Mouse (Mus musculus): Measurements from ENCODE around the gene Pitx3.
"Not testable (repeated sequence)": the region's sequence is repeated elsewhere in the genome, so short reads cannot be mapped to it uniquely, and the experiment has no call there.

The Pitx3 gene

DNA sequence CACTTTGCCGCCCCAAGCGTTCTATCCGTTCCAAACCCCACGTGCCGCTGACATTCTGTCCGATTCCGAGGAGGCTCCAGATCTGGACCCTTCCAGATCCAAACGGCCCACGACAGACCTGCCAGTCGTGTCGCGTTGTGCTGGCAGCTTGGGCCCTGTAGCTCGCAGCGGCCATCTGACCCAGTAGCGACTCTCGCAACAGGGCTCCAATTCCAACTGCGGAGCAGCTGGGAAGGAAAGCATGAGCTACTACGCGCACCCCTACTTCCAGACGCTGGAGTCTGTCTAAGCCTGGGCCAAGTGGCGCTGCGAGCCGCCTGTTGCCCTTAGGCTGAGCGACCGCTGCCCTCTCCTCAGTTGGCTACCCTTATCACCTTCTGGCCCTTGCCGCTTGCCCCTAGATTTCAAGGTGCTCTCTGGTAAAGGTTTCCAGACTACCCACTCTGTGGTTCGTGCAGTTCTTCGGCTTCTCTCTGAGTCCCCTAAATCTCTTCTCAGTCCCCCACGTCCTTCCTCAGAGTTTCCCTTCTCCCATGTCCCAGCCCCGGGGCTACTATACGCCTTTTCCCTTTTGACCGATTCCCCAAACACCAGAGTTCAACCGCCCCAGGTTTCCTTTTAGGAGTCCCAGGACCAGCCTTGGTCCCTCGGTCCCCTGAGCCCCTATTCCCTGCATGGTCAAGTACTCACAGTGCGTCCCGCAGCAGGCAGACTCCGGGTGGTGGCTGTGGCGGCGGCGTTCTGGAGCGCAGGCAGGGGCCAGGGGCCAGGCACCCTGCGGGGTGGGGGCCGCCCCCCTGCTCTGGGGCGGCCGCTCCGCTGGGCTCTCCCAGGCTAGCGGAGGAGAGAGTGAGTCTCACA, at the start of gene Pitx3:
Gene Pitx3, minus strand, starts transcription at position 816 of the 861 bp plus-strand sequence.
- no peak for DNase-seq (ENCODE audit: low spot score)

DNA sequence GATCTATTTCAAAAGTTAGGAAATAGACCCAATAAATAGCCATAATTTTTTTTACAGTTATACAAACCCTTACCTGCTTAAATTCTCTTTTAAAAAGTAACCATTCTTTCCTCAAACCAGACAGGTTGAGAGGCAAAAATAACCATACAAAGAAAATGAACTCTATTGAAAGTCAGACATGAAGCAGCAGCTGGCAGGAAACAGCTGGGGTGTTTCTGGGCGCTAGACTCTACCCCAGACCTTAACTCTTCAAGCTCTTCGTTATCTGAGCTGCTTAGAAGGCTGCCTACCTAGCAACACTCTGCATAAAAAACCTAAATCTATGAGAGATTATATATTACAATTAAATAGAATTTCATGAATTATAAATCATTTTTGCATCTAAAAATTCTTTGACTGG, 39.1 kb upstream of the Pitx3 start:
- DNase-seq (ENCODE audit: low spot score) = no peak

DNA sequence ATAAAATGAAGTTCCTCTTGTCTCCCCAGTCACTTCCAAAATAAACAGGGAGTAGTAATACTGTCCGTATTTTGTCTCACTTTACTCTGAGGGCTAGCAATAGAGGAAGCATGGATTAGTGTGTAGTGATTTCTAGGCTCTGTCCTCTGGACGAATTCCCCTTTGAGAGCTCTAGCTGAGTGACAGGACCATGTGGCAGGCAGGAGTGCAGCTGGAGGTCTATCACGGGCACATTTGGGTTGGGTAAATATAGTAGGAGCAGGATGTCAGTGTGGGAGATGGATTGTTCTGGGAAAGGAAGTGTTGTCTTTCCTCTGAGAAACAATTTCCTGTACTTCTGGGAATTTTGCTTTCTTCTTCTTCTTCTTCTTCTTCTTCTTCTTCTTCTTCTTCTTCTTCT, 38.5 kb upstream of the Pitx3 start:
- DNase-seq (ENCODE audit: low spot score) = no peak

DNA sequence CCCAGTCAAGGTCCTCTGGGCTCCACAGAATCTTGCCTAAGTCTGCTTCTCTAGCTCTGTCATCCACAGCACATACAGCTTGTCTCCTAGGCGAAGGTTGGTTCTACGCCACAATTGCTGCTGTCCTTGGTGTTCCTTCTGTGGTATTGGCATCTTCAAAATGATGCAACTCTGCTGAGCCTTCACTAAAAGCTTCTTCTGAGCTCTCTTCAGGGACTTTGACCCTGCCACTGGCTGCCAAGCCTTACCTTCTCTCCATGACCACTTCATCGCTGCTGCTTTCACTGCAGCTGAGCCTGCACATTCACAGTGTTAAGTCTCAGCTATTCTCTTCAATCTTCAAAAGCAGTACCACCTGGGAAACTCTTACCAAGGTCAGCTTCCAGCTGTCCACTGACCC, 34.1 kb upstream of the Pitx3 start:
- DNase-seq (ENCODE audit: low spot score) = no peak

DNA sequence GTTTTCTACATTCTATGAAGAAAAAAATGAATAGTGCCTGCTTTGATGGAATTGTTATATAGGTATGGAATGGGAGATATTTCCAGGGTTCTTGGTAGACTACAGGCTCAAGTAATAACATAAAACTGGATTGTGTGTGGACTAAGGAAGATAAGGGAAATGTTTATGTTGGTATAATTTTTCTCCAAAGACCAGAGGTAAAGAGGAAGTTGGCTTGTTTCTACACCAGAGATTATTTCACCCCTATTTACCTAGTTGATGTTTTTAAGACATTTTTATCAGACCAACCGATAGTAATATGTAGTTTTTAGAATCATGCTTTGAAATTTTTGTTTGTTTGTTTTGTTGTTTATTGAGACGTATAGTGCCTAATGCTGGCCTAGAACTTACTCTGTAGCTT, 32.1 kb upstream of the Pitx3 start:
- no peak for DNase-seq (ENCODE audit: low spot score)

DNA sequence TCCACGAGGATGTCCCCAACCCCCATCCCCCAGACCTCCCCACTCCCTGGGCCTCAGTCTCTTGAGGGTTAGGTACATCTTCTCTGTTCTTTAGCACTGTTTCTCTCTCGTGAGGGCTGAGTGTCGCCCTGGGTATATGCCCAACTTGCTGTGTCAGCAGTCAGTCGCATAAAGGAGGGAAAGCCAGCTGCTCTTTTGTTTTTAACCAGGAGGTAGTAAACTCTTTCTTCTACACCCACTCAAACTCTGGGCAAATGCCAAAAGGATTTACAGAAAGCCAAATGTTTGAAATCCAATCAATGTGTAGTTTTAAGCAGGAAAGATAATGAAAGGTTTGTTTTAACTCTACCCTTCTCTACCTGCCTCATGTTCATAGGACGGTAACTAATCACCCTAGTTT, 28.9 kb upstream of the Pitx3 start:
- DNase-seq (ENCODE audit: low spot score) = no peak

DNA sequence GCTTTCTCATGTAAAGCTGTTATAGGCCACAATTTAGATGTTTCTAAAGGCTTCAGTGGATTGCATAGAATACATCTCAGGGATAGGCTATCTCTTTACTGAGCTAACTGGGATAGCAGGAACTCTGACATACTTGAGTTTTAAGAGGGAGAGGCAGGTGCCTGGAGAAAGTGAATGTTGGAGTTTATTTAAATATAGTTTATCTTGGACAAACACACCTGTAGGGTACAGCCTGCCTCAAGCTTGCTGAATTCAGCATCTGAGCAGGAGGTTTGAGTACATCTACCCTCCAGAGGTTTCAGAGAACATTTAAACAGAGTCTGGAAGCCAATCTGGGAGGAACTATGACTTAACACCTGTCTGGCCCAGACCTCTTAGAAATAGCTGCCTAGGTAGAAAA, 27.0 kb upstream of the Pitx3 start:
- DNase-seq (ENCODE audit: low spot score) = no peak

DNA sequence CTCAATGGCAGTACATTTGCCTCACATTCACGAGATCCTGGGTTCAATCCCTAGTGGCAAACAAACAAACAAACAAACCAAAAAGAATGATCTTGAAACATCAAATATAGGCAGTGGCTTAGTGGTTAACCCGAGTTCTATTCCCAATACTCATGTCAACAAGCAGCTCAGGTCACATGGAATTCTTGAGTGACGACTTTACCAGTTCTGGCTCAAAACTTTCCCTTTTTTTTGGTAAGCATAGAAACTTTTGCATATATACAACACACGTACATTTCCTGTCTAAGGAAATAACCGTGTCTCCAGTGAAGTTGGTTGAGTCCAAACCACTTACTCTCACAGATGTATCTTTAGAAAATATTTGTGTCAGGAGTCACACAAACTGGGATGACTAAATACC, 24.4 kb upstream of the Pitx3 start:
- DNase-seq (ENCODE audit: low spot score) = no peak

DNA sequence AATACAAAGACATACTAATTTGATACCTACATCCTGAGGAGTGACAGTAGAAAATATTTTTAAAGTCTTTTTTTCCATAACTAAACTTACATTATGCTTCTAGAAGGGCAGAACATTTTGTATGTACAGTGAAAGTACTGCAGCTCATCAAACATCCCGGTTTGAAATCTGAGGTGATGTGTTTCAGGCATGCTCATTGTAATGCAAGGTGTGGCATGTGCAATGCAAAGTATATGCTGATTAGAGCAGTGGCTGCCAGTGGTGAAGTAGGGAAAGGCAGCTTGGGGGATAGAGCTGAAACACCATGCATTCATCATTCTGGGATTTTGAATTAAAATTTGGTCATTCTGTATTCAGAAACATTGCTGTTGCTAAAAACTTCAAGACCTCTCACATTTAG, 21.8 kb upstream of the Pitx3 start:
- DNase-seq (ENCODE audit: low spot score) = no peak

DNA sequence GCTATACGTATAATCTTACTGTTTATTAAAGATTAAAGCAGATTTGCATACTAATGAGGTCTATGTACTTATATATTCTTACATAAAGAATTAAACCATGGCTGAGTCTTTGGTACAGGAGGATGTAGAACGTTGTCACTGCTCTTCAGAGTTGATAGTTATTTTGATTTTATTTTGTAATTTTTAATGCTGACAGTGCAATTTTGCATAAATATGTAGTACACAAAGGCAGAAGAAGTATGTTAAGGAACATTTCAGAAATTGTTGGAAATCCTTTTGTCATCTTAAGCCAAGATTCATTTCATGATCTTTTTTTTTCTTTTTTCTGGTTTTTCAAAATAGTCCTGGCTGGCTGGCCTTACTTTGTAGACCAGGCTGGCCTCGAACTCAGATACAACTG, 21.3 kb upstream of the Pitx3 start:
- no peak for DNase-seq (ENCODE audit: low spot score)

DNA sequence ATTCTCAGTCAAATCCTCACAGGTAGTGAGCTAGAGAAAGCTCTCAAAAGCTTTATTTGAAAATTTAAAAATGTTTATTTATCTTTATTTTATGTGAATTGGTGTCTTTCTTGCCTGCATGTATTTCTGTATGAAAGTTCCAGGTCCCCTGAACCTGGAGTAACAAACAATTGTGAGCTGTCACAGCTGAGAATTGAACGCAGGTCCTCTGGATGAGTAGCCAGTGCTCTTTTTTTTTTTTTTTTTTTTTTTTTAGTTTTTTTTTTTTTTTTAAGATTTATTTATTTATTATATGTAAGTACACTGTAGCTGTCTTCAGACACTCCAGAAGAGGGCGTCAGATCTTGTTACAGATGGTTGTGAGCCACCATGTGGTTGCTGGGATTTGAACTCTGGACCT, 19.0 kb upstream of the Pitx3 start:
- not testable (repeated sequence) for DNase-seq (ENCODE audit: low spot score)

DNA sequence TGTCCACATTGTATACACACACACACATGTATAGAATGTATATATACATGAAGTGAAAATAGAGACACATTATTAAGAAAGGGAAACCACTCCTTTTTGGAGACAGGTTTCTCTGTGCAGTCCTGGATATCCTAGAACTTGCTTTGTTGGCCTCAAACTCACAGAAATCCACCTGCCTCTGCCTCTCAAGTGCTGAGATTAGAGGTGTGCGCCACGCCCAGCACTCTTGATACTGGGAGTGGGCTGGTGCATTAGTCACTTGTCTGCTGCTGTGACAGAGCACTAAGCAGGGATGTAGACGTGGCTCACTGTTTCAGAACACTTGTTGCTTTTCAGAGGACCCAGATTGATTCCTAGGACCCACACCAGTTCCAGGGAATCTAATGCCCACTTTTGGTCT, 17.8 kb upstream of the Pitx3 start:
- no peak for DNase-seq (ENCODE audit: low spot score)

DNA sequence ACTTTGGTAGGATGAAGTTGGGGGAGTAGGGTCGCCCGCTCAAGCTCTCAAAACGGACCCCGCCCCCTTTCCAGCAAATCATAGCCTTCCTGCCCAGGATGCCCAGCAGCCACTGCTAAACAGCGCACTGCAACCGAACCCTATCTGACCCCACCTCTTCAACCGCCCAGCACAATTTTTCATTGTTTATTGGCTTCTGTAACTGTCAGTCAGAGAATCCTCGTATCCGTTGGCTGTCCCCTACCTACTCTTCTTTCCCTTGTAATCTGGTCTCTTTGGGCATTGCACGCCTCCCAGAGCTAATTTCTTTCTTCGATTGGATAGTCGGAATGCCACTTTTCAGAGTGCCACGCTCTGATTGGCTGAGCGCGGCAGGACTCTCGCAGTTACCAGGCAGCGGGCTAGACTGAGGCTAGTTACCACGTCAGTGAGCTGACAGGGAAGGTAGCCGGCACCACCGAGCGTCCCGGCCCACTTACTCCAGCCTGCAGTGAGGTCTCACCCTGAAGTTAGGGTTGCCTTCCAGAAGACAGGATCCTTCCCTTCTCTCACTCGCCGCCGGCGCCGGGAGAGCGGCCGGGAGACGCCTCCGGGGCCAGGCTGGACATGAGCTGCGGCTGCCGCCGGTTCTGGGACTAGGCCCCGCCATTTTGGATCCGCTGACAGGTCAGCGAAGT, 4.1 kb upstream of the Pitx3 start, which contains the start of gene Gbf1:
Gene Gbf1, plus strand, starts transcription at position 383 of the 677 bp plus-strand sequence.
- peak; percentile 86 for DNase-seq (ENCODE audit: low spot score)

DNA sequence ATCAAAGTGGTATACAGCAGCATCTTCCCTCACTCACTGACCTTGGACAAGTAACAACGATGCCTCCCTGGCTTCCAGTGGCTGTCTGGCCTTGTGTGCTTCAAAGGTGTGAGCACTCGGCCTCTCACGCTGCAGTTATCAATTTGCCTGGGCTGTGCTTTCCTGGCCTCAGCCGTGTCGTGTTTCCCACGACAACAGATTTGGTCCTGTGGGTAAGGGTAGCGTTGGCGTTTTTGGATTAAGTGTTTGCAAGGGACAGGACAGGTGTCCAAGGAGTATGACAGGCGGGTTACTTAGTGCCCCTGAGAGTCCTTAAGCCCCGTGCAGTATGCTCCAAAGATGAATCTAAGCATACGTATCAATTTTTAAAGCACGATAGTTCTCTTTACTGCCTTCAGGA, 965 bp upstream of the Pitx3 start:
- DNase-seq (ENCODE audit: low spot score) = no peak

DNA sequence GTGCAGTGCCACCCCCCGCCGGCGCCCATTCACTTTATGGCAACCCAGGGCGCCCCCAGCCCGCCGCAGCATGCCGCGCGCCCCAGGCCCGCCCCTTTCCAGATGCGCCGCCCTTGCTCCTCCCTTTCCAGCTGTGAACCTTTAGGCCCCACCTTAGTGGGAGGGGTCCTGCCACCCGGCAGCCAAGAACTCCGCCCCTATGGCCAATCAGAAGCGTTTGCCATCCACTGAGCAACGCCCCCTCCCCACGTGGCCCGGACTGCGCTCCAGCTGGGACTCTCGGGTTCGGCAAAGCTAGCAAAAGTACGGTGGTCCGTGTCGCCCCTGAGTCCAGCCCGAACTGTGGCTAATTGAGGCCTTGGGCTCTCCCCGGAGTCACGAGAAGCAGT, 240 bp upstream of the Pitx3 start:
- peak; percentile 44 for DNase-seq (ENCODE audit: low spot score)

DNA sequence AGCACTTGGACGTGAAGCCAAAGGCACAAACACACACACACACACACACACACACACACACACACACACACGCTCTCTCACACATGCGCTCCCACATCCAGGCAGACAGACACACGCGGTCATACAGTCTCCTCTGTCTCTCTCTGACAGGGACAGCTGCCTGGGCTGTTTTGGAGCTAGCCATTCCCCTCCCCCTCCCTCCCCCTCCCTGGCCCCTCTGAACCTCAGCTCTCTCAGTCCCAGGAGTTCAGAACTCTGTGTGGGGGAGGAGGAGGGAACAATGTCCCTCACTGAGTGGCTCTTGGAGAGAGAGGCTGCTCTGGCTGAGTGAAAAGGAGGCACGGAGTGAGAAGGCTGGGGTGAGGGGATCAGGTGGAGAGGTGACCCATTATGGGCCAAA, 7.0 kb downstream of the Pitx3 start:
- DNase-seq (ENCODE audit: low spot score) = no peak

DNA sequence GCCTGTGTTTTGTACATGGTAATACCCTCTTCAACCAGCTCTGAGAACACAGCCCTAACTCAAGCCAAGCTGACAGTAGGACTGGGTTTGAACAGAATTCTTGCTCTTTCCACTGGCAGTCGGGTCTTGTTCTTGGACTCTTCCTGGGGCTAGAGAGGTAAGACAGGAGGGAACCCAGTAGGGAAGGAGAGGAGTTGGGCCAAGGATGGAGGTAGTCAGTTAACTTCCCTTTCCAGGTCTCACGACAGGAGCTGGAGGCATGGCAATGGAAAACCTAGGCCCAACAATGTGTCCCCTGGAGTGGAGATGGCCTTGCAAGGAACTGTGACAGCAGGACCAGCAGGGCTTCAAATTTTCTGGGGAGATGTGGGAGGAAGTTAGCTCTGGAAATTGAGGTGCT, 7.8 kb downstream of the Pitx3 start:
- DNase-seq (ENCODE audit: low spot score) = no peak

DNA sequence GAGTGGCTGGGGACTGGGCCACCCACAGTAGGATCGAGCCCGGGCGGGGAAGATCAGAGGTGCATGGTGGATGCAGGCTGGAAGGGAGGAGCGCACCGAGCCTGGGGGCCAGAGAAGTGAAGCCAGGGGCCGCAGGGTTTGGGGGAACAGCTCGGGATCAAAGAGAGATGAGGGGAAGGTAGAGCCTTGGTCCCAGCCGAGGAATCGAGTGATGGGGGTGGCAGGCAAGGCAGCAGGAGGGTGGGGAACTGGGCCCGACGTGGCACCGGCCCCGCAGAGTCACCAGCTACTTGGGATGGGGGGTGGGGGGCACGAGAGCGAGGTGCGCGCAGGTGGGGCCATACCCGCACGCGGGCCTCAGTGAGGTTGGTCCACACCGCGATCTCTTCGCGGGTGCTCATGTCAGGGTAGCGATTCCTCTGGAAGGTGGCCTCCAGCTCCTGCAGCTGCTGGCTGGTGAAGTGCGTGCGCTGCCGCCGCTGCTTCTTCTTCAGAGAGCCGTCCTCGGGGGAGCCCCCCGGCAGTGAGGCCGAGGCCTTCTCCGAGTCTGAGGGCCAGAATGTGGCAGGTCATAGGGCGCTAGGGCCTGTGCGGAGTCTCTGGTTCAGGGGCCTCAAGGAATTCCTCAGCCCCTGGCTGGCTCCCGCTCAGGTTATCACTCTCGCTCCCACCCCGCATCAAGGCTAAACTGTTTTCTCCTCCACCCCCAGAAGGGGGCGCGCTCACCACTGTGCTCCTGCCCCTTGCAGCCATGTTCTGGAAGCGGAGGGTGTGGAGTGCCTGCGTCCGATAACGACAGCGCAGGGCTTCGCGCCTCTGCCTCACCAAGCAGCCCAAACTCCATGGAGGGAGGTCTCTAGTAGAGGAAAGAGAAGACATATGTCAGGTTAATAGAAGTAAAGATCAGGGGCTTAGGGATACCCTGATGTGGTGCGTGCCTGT, 11.2 kb downstream of the Pitx3 start:
- peak; percentile 73 for DNase-seq (ENCODE audit: low spot score)

DNA sequence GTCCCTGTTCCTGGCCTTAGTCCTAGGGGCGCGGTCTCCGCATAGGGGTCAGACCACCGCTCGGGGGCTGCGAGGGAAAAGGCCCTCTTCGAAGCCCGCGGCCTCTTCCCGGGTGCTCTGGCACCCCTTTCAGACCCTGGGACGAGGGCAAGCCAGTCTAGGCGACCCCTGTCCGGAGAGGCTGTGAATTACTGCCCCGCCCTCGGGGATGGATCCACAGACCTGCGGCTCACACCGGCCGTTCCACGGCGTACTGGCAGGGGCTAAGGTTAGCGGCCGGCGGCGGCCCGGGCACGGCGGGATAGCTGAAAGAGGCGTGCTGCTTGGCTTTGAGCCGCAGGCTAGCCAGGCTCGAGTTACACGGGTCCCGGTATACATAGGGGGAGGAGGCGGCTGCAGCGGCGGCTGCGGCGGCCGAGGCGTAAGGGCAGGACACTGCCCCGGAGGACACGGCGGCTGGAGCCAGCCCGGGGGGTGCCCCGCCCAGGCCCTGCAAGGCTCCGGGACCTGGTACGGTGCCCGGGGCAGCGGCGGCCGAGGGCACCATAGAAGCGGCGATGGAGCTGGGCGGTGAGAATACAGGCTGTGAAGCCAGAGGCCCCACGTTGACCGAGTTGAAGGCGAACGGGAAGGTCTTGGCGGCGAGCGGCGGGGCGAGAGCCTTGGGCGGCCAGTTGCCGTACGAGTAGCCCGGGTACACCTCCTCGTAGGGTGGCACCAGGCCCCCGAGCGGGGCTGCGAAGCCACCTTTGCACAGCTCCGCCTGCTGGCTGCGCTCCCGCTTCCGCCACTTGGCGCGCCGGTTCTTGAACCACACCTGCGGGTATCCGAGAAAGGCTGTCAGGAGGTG, 12.1 kb downstream of the Pitx3 start:
- peak; percentile 63 for DNase-seq (ENCODE audit: low spot score)

DNA sequence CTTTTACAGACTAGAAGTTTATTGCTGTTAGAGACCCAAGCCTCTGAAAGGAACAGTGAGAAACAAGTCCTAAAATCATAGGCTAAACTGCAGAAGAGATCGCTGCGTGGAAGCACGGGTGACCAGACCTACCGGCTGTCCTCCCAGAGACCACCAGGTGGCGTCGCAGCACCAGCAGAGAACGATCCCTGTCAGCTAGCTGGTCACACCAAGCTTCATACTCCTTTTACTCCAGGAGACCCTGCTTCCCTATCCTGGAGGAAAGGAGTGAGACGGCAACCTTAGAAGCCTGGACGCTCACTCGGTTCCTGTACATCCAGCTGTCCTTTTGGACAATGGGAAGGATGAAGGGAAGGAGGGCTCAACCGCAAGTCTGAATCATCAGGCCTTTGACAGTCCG, 12.8 kb downstream of the Pitx3 start:
- peak; percentile 77 for DNase-seq (ENCODE audit: low spot score)

DNA sequence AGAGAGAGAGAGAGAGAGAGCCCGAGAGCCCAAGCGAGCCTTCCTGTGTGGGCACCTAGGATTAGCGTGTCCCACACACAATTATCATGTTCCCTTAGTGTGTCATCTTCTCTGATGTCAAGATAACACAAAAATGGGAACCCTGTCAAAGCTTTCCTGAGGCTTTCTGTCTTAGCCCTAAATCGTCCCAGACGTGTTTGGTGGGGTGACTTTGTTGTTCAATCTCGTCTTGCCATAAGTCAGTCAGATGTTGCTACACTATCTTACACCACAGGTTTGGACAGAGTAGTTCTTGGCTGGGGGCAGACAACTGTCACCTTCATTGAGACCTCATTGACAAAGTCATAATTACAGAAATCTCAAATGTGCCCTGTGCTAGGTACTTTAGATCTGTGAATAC, 15.5 kb downstream of the Pitx3 start:
- DNase-seq (ENCODE audit: low spot score) = no peak
